Mouse (Mus musculus) embryo, embryonic 9.5 days (tissue): ENCODE data around the gene Tuba1c.

ENCODE experiments used
- DNase-seq: peaks from one replicate; pipeline ENCODE4 v3.0.0-alpha.2; 2017; ENCODE audit errors: extremely low spot score

Gene Tuba1c

DNA sequence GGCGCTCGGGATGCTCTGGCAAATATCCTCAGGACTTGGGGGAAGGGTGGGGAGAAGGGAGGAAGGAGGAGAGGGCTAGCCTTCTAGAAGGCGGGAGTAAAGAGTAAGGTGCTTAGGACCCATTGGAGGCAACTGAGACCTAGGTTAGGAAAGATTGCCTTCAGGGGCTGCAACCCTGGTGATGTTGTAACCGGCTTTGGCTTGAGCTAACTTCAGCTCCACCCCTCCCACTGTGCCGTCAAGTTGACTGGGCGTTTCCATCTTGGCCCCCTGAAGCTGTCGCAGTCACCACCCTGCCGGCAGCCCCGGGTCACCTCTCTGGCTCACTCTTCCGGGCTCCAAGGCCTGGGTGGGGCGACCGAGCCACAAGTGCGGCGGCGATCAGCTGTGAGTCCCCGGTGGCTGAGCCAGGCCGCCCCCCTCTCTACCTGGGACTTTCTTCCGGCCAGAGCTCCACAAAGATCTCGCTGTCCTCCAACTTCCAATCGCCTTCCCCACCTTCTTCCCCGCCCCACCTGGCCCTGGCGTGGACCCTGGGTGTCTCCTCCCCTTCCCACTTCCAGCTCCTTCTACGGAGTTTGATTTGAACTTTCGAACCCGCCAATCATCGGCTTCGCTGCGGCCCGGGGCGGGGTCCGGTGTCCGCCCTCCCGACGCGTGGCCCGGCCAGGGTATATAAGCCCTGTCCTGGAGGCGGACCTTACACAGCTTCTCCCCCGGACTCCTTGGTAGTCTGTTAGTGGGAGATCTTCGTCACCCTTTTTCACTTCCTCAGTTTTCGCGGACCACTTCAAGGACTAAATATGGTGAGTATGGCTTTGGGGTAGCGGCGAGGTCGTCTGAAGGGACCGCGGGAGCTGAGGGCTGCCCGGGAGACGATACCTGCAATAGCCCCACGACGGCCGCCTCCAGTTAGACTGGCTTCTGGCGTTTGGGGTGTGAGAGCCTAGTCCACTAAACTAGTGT is at the start of gene Tuba1c:
Gene Tuba1c, plus strand, starts transcription at position 273 of the 966 bp plus-strand sequence.
- peak; percentile 93 for DNase-seq

DNA sequence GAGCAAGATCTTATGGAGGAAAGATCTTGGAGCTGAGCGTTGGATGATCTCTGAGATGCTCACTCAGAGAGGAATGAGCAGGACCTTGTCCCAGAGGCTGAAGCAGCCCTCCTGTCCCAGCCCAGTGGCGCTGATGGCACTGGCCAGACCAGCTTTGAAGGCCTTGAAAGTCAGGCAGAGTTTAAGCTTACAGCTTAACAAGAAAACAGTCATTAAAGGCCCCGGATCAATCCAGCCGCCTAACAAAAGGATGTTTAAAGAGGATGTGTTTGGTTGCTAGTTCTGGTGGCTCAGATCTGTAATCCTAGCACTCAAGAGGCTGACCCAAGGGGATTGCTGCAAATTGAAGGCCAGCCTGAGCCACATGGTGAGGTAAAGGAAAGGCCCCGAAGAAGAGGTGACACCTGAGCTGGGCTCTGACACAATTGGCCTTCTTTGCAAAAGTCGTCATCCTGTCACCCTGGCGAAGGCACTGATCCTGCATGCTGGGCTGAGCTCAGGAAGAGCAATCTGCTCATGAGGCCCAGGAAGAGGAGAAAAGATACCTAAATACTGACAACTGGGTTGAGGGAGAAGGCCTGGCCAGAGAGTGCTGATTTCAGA is 49.6 kb upstream of the Tuba1c start:
- DNase-seq, result peak; percentile 31

- DNase-seq, result no peak
Measured at GRCm38 (mm10) chr15:98982100-98982499, 47.6 kb upstream of the Tuba1c start.

DNA sequence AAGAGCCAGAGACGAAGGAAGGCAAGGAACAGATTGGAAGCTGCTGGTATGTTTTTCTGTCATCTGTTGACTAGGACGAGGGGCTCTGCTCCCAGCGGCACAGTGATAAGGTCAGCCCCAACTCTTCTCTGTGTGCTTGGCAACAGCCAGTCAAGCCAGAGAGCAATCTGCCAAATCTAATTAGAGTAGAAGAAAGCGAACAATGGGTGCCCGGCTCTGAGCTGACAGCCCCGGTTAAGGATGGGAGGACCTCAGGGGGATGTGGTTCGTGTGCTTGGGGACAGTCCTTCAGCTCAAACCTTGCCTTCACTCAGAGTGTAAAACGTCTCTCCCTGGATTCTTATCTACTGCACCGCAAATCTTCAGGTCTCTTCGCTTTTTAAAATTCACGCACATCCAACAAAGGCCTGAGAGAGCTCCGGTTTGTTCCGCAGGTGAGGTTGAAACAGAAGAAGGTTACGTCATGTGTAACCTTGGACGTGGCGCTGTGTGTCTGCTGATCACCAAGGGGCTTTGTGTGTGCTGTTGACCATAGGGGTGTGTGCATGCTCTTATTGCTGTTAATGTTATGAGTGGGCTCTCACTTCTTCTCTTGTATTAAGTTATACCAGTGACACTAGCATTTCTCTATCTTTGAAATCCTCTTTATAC is 46.1 kb upstream of the Tuba1c start:
- DNase-seq, result peak; percentile 68

DNA sequence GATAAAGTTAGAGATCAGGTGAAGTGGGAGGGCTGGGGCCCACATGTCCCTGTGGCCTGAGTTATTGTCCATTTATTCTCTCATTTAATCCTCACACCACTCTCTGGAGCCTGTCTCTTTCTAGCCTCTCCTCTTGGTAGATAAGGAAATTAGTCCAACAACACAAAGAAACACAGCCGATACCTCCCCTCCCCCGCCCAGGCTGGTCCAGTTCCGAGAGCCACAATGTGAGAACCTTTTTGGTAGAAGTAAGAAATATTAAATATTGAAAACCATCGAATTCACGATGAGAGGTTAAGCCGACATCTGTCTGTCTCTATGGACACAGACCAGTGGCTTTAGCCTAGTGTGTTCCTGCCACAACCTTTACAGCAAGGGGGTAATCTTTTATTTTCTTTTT is 45.0 kb upstream of the Tuba1c start:
- DNase-seq, result peak; percentile 43

GRCm38 (mm10) chr15:98985240-98985981 is 44.3 kb upstream of the Tuba1c start:
- peak; percentile 75 for DNase-seq

- DNase-seq, result peak; percentile 39
Measured at GRCm38 (mm10) chr15:98985982-98986715, 43.5 kb upstream of the Tuba1c start.

GRCm38 (mm10) chr15:98987077-98987630 is 42.5 kb upstream of the Tuba1c start:
- DNase-seq, result peak; percentile 61

- DNase-seq, result no peak
Measured at GRCm38 (mm10) chr15:98987661-98988181, 42.0 kb upstream of the Tuba1c start.

DNA sequence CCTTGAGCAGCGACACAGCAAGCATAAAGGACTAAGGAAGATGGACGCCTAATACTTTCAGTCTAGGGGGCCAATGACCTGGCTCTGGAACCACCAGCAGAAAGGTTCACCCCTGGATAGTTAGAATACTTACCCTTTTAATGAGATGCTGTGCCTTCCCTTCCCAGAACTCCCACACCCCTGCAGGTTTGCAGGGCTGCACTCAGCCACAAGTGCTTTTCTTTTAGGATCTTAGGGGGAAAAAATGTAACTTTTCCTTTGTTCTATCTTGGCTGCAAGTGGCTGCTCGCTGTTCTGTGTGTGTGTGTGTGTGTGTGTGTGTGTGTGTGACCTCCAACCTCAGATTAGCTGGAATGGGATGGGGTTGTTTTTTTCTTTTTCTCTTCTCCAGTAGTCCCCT is 40.9 kb upstream of the Tuba1c start:
- DNase-seq, result no peak

DNA sequence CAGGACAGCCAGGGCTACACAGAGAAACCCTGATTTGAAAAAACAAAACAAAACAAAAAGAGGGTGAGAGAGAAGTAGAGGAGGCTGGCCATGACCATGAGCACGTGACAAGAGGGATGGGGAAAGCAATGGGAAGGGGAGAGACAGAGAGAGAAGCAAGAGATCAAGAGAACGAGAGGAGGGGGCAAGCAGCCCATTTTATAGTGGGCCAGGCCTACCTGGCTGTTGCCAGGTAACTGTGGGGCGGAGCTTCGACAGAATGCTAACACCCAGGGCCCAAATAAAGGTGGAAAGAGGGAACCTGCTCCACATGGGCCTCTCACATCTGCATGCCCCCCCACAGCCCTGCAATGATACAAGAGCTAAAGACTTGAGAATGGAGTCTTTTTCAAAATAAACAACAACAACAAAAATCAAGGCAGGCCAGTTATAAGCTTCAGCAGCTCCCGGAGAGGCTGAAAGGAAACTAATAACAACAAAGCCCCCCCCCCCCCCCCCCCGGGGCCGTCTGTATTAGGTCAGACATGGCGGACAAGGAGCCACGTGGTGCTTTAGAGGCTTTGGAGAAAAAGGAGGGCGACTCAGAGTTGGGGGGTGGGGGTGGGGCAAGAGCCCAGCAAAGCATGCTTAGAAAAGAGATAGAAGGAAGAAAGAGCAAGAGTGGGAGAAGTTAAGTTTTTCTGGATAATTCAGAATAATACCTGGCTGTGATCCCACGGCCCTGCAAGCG is 39.8 kb upstream of the Tuba1c start:
- no peak for DNase-seq

DNA sequence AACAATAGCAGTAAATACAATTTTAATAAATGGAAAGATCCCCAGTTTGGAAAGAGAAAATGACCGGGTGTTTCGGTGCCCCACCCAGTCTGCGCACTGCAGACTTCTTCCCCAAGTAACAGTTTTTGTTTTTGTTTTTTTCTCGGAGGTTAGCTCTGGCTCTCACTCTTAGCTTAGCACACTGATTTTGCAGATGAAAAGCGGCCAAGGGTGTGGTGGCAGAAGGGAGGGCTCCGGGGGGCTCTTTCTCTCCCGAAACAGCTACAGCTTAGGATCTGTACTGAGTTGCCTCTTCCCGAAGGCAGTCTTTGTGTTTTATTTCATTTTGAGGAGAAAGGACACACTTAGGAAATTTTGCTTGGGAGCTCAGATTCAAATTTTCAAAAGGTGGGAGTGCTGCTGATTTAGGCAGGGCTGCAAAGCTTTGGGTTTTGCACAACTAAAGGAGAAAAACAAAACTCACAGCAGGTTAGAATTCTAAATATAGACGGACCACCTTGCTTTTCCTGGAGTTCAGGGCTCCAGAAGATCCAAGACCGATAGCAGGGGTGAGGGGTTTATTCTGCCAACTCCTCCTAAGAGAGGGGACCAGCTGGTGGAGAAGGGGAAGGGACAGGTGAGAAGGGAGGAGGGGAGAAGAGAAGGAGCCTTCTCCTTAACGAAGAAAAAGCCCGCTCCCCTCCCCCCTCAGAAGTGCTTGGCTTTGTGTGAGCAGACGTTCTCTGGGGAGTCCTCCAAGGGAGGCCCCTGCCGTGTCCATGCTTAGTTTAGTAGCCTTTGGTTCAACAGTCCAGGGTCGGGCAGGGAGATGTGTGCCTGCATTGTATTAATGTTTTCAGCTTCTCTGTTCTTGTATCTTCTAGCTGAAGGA is 38.8 kb upstream of the Tuba1c start:
- peak; percentile 50 for DNase-seq

DNA sequence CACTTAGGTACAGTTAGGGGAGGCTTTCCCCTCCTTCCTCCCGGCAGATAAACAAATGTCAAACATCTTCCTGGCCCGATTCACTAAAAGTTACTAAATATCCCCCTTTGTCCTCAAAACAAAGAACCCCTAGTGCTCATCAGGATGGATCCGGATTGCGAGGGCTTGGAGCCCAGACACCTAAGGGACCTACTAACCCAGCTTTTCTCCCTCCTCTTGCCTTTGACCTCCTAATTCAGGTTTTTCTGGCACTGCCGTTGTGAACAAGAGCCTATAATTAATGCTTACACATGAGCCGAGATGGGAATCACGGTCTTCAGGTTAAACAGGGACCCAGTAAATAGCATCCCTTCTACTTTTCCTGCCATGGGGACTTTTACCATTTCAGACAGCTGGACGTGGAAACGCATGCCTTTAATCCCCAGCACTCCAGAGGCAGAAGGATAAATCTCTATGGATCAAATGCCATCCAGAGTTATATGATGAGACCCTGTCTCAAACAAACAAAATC is 38.1 kb upstream of the Tuba1c start:
- no peak for DNase-seq

DNA sequence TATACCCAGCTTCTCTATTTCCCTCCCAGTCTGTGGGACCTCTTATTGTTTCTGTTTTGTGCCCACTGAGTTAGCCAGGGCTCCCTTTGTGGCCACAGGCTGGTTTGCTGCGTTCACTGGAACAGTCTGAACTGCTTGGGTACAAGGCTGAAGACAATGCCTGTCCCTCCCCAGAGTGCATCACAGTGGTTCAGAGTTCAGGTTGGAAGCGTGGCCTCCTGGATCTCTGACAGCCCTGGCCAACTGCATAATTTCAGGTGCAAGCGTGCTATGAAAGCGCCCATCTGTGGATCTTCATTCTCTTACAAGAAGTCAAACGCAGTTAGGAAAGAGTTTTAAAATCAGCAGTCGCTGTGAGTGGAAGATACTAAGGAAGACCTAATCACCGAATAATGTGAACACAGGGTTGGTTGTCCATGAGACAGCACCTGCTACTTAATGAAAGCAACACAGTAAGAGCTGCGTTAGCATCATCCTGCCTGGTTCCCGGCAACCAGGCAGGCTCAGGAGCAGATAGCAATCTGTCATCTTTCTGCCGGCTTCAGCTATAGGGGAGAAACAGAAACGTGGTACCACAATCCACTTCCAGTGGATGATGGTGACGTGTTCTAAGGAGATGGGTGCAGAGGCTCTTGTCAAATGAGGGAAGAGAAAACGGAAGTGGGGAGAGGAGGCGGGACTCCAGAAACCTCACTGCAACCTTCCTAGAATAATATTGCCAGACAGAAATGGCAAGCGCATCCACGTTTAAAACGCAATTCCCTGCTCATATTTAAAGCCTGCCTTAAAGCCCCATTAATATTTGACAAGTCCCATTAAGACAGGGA is 37.4 kb upstream of the Tuba1c start:
- peak; percentile 37 for DNase-seq

DNA sequence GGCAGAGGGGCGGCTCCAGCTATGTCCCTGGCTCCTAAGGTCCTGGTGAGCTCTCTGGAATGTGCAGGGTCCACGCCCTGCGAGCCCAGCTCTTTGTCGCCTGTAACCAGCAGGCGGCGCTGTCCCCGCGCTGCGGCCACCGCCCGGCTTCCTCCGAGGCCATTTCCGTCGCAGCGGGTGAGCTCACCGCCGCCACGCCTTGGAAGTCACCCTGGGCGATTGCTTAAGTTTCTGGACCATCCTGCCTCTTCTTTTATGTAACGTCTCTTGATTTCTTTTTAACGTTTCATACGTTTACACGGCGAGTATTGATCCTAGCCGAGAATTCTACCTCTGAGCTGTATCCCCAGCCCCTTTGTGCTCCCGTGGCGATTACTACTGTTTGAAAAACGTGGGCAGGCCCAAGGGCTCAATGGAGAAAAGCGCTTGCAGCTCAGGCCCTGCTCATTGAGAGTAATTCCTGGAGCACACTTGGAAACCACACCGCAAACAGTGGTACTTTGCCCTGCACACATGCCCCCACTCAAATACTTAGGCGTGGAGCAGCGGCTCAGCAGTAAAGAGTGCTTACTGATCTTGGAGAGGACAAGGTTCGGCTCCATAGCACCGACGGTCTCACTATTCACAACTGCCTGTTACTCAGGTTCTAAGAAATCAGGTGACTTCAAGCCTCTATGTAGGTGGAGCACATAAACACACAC is 36.4 kb upstream of the Tuba1c start:
- peak; percentile 97 for DNase-seq

GRCm38 (mm10) chr15:98993865-98994264 is 35.8 kb upstream of the Tuba1c start:
- peak; percentile 87 for DNase-seq

DNA sequence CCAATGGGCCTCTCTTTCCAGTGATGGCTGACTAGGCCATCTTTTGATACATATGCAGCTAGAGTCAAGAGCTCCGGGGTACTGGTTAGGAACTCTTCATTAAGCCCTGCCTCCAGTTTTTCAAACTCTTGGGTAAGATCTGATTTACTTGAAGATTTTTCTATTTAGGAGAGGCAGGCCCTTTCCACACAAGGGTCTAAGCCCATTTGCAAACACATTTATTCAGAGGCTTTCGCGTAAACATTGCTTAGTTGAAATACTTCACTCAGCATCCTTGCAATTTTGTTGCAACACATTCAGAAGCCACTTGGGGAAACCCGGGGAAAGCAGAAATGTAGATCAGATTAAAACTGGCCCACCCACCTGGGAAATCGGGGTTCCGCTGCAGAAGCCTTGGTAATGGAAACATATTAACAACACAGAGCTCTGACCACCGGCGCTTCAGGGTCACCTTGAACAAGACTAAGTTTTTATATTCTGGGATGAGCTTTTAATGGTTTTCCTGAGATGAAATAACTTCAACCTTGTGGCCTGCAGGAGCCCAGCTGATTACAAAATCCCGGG is 34.7 kb upstream of the Tuba1c start:
- DNase-seq, result no peak
